Mouse (Mus musculus) adrenal gland, postnatal 14 days (tissue): ENCODE data around the gene 1700008O03Rik. TPM values are rescaled to one million over a fixed set of nuclear protein-coding genes. Genes with fewer than 3 reads are reported as not detected.

Experiments used
- DNase-seq: peaks from one replicate; pipeline ENCODE4 v3.0.0; 2021; ENCODE audit warnings: mixed read lengths
- long read RNA-seq, 2 experiments: library from polyadenylated mRNA; stranded (forward); transcript quantifications; one replicate each; pipeline ENCODE4 v2.0.0; 2021
- total RNA-seq: library from RNA; stranded (reverse); gene quantifications from 2 replicates; pipeline ENCODE4 v1.2.3, GENCODE M21; 2021

1700008O03Rik gene
- 0.59 and 0.71 TPM in 2 replicates for total RNA-seq
- long read RNA-seq, experiment 1, result 0 reads
- long read RNA-seq, experiment 2, result 0 reads

DNA sequence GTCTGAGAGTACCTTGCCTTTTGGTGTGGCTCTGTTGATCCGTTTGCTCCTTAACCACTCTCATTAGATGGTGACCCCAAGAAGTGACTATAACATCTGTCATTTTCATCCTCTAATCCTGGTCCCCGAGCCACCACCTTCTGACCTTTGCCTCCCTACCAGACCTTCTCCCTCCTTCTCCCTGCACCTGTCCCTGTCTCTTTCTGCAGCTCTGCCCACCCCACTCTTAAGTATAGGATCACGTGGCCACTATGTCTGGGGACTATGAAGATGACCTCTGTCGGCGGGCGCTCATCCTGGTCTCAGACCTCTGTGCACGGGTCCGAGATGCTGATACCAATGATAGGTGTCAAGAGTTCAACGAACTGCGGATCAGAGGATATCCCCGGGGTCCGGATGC is at the start of gene 1700008O03Rik:
TSS of gene 1700008O03Rik (minus strand) at position 101 of the 400 bp plus-strand sequence.
- DNase-seq, result no peak

DNA sequence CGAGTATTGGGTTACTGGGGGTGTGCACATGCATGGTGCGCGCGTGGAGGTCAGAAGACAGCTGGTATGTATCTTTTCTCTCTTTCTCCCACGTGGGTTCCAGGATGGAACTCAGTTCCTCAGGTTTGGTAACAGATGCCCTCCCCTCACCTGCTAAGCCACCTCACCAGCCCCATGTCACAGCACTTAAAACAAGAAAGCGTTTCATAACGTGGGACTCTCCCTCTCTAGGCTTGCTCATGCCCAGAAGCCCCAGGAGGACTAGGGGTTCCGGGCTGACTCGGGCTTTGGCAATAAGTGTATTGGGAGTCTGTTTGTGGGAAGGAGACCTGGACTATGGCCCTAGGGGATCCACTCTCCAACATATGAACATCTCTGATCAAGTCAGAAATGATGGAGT is 48.5 kb upstream of the 1700008O03Rik start:
- no peak for DNase-seq

DNA sequence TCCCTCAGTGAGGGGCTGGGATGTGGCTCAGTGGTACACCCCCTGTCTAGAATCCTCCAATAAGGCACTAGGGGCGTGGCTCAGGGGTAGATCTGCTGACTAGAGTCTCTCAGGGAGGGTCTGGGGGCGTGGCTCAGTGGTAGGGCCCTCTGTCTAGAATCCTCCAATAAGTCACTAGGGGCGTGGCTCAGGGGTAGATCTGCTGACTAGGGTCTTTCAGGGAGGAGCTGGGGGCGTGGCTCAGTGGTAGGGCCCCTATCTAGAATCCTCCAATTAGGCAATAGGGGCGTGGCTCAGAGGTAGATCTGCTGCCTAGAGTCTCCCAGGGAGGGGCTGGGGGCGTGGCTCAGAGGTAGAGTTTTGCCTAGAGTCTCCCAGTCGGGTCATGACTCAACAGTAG is 47.8 kb upstream of the 1700008O03Rik start:
- peak; percentile 15 for DNase-seq

DNA sequence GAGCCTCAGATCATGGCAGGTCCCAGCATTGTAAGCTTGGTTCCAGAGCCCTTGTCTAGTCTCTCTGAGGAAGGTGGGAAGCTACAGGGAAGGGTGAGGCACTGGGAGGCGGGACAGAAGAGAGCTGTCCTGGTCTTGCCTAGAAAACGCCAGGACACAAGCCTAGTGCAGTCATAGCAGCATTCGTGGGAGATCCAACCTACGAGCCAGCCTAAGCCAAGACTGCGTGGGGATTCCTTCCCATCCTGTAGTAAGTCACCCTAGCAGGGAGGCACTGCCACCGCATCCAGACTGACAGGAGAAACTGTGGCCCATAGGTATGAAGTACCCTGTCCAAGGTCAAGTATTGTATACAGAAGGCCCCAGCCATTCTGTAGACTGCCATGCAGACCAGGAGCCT is 46.9 kb upstream of the 1700008O03Rik start:
- no peak for DNase-seq

DNA sequence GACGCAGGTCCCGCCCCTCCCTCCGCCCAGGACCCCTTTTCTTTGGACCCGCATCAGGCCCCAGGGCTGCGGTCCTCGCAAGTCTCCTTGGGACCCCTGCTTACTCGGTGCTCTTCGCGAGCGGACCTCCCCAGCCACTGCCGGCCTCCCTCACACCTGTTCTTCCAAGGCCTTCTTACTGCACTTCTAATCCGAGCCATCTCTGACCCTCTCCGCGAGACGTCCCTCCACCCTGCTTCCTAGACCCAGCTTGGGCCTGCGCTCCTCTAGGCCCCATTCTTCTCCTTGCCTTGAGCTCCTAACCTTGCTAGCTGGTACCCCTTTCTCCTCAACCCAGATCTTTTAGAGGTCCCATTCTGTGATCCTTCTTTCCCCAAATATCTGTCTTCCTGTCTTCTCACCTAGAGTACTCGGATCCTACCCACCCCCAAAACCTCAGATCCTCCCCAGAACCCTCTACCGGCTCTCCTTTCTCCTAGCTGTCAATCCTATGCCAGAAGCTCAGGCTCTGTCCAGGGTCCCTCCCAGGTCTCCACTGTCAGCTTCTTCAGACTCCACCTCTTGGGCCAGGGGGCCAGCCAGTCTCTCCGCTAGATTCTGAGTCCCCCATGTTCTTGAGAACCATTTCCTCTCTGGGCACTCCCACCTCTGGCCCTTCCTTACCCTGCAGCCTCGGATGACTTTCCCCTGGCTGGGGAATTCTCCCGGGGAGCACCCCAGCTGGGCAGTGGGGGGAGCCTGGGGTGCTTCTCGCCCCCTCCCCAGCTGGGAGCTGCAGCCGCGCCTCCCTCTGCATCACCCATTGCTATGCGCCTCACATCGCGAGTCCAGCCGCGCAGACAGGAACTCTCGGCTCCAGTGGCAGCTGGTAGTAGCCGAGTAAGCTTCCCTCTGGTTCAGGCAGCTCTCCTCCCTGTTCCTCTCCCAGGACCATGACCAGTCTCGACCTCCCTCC is 44.2 kb upstream of the 1700008O03Rik start:
- DNase-seq, result no peak

DNA sequence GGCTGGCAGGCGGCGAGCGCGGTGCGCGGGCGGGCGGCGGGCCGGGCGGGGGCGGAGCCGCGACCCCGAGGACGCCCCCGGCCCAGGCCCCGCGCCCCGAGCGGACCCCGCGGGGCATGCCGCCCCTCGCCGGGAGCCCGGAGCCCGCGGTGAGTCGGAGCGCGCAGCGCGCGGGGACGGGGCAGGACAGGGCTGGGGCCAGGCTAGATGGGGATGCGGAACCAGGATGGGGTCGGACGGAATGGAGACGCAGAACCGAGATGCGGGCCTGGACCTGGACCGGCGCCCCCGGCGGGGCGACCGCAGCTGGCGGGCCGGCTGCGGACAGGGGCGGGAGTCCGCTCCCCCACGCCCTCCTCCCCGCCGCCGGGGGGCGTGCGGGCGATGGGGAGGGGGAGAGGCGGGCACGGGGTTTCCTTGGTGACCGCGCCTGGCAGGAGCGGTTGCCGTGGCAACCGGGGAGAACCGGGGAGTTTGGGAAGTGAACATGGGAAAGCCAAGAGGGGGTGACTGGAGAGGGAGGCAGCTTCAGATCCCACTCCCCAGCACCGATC is 43.4 kb upstream of the 1700008O03Rik start, which contains the start of gene Lrrc4b:
TSS of gene Lrrc4b (plus strand) at position 51 of the 554 bp plus-strand sequence.
- DNase-seq, result peak; percentile 17

DNA sequence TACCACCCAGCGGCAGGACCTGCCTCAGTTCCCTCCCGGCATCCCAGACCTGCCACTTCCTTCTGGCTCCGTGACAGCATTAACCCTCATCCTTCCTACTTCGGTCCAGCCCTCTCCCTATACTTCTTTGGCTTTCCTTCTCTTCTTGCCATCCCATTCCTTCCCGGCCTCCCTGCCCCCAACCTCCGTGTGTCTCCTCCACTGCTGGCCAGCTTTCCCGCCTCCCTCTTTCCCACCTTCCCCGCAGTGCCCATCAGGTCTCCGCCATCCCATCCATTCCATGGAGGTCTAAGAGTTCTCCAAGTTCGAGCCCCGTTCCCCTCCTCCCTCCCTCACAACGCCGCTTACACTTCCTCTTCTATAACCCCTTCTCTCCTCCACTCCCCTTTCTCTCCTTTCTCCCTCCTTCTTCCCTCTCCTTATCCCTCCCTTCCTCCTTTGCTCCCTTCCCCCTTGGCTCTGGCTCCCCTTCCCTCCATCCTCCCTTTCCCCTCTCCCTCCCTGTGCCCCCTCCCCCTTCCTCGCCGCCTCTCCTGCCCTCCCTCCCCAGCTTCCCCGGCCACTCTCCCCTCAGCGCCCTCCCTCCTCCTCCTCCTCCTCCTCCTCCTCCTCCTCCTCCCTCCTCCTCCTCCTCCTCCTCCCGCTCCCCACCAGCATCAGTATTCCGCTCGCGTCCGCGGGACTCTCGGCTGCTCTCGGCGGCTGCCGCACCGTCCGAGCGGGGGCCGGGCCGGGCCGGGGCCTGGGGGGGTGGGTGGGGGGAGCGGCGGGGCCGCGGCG is 42.7 kb upstream of the 1700008O03Rik start:
- peak; percentile 11 for DNase-seq

DNA sequence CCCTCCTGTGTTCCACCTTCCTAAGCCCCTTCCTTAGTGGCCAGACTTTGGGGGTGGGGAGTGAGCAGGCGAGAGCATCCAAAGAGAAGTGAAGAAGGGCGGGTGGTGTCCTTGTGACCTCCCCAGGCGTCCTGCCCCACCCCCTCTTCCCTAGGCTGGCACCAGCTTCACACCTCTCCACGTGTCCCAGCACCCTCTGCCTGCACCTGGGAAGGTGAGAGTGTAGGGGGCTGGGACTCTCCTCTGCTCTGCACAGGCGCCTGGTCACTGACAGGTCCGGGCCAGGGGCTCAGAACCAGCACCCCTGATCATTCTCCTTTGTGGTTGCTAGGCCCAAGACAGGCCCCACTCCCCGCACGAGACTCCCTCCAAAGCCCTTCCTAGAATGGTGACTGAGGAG is 42.0 kb upstream of the 1700008O03Rik start:
- DNase-seq, result no peak

DNA sequence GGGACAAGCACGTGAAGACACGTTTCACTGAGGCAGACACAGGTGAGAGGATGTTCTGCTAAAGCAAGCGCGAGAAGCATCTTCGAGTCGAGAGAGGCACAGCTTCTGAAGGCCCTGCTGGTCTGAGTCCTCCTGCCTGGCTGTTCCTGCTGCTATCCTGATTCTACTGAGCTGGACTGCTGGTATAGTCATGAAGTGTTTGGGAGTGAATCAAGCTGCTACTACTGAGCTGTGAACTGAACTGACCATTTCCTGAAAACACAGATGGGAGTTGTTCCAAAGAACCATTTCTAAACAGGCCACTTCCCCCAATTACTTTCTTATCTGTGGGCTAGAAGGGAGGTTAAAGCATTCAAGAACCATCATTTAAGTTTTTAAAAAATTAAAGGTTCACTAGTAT is 27.7 kb upstream of the 1700008O03Rik start:
- DNase-seq, result no peak

DNA sequence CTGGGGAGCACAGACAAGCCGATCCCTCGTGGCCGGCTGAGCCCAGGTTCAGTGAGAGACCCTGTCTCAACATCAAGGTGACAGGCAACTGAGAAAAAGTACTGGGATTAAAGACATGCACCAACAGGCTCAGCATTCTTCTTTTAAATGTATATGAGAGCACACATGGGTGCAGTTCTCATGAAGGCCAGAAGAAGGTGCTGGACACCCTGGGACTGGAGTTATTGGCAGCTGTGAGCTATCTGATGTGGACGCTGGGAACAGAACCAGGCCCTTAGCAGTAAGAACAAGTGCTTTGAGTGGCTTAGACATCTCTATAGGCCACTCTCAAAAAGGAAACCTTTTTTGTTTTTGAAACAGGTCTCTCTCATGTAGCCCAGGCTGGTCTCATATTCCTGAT is 25.5 kb upstream of the 1700008O03Rik start:
- DNase-seq, result no peak

DNA sequence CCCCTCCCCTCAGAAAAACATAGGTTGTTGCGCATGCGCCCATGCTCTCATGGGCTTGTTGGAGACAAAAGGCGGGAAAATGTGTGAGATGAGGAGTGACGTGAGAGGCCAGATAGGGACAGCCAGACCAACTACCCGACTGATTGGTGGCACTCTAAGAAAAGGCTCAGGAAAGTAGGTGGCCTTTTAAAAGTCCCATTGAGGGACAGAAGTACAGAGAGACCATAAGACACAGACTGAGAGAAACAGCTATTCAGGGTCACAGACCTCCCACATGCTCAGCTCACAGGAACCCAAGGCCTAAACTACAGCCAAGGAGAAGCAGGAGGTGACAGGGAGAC is 20.4 kb upstream of the 1700008O03Rik start:
- no peak for DNase-seq

DNA sequence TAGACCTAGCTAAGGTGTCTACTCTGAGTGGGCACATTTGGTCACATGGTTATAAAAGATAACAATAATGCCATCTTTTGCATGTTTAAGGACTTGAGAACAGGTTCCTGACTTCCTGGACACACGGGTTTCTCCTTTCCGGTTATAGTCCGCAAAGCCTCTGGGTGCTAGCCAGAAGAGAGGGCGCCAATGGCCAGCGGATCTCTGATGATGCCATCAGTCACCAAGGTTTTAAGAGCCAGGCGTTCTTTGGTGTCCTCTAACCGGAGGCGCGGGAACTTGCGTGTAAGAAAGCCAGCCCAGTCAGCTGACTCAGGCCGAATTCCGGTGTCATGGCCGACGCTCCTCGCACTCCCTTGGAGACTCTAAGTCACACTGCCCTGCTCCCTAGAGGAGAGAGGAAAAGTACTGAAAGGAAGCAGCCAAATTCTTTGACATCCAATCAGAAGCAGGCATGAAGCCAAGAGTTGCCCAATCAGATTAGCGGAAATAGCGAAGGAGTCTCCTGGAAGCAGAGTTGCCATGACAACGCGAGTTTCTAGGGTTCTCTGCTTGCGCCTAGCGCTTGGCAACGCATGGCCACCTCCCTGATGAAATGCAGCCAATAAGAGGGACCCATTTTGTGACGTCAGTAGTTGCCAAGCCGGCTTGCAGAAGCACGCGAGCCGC is 19.9 kb upstream of the 1700008O03Rik start:
- DNase-seq, result peak; percentile 95

DNA sequence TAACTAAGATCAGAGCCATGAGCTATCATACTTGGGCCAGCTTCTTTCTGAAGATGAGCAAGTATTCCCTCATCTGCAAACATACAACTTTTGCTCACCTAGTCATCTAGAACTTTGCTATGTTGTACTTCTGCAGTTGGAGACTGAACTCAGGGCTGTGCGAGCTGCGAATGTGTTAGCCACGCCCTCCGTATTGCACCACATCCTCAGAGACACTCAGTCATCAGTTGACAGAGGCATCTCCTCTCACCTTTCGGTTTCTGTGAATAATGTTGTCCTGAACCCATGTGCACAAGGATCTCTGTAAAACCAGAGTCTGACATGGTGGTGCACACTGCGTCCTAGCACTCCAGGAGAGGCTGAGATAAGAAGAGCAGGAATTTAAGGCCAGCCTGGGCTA is 16.1 kb upstream of the 1700008O03Rik start:
- no peak for DNase-seq

DNA sequence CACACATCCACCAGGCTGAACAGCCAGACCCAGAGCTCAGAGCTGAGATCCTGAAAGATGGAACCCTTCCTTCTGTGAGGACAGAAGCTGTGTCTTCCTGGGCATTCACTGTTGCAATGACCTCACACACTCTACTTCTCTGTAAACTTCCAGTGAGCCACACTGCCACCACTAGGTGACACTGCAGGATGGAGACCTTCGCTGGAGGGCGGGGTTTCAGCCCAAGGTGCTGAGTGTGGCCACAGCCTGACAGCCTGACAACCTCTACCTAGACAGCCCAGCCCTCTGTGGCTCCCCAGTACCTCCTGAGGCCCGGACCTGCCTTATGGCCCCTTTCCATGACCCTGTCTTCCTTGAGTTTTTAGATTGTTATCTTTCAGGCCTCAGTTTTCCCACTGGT is 12.9 kb upstream of the 1700008O03Rik start:
- DNase-seq, result peak; percentile 73

DNA sequence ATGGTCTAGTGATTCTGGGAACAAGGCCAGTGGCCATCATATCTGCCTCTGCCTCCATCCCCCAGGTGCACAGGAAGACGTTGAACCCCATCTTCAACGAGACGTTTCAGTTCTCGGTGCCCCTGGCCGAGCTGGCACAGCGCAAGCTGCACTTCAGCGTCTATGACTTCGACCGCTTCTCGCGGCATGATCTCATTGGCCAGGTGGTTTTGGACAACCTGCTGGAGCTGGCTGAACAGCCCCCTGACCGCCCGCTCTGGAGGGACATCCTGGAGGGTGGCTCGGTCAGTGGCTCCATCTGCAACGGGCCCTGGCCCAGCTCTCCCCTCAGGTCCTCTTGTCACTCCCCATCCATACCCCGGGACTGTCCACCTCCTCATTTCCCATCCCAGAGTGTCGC is 7.7 kb upstream of the 1700008O03Rik start:
- no peak for DNase-seq

DNA sequence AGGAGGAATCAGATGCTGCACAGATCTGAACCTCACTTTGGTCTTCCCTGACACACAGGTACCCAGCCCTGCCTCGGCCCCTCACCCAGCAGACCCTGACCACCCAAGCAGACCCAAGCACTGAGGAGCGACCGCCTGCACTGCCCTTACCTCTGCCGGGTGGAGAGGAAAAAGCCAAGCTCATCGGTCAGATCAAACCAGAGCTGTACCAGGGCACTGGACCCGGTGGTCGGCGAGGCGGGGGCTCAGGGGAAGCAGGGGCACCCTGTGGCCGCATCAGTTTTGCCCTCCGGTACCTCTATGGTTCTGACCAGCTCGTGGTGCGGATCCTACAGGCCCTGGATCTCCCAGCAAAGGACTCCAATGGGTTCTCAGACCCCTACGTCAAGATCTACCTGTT is 6.7 kb upstream of the 1700008O03Rik start:
- no peak for DNase-seq

DNA sequence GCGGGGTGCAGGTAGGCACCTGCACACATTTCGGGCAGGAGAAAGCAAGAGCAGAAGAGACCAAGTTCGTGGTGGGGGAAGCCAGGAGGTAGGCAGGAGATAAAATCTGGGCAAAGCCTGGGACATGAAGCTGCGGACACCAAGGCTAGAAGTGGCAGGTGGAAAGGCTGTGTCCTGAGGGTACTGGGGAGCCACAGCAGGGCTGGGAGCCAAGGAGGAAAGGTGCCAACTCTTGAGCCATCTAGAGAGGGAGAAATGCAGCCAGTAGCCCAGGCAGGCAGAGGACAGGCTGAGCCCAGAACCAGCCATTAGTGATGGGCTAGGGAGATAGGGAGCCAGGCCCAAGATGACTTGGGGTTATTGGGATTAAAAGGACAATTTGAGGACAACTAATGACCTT is 6.2 kb upstream of the 1700008O03Rik start:
- peak; percentile 40 for DNase-seq

DNA sequence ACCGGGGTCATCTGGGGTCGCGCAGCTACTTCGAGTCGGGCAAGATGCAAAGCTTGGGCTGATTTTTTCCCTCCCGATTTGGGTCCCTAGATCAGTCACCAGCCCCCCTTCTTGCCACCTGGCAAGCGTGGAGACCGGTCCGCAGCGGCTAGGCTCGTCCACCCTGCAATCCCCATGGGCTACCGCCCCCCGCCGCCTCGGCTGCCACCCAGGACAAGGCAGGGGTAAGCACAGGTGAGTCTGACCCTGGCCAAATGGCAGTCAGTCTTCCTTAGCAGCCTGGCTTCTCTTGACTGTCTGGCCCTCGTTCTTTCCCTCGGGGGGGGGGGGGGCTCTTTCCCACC is 932 bp downstream of the 1700008O03Rik start:
- DNase-seq, result no peak

DNA sequence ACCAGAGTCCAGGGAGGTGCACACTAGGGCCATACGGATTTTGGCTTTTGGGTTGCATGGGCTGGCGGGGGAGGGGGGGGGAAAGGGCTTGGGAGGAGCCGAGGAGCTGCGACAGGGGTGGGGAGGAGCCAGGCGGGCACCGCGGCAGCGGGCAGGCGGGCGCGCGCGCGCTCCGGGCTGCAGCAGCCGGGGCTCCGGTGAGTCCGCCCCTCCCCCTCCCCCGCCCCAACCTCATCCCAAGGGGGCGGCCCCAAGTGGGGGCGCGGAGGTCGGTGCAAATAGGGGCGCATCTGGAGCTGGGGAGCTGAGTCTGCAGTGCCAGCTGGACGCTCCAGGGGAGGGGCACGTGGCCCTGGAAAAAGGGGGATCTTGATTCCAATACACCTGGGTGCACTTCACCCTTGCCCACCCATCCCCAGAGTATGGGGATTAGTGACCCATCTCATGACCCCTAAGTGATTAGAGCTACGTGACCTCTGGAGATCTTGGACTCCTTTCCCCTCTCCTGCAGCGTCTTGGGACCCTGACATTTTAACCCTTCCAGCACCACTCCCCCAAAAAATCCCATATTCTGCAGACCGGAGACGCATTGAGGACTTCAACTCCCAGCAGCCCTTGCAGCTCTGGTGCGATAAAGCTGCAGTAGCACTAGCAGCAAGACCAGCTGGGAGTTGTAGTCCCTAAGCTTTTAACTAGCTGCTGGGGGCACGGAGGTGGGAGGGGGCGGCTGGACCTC is 1.5 kb downstream of the 1700008O03Rik start, which contains the start of gene Syt3:
TSS of gene Syt3 (plus strand) at position 123 of the 736 bp plus-strand sequence.
- peak; percentile 73 for DNase-seq

DNA sequence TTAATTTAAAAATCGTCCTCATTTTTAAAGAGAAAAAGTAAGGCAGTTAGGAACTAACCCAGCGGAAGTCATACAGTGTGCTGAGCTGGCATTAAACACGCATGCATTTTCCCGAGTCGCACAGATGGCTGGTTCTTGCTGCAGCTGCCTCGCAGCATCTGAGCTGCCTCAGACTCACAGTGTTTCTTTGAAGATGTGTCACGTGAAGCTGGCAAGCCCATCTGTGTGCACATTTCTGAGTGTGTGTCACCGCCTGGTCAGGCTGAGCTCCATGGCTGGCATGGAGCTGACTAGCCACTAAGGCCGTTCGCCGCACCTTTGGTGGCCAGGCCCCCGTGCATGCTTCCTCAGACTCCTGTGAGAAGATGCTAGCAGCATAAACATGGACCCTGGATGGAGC is 3.1 kb downstream of the 1700008O03Rik start:
- DNase-seq, result no peak

DNA sequence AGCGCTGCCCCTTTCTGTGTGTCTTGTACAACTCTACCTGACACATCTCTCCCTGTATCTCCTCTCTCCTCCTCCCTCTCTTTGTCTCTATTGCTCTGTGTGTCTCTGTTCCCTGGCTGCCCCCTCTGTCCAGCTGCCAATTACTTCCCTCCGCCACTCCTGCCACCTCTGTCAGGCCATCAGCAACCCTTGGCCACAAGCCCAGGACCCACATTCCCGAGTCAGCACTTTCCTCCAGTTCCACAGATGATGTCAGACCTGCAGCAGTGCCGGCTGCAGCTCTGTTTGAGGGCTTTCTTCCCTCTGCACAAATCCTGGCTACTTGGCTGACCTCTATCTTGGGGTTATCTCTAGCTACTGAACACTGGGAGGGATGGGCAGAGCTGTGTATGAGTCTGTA is 7.3 kb downstream of the 1700008O03Rik start:
- peak; percentile 50 for DNase-seq

DNA sequence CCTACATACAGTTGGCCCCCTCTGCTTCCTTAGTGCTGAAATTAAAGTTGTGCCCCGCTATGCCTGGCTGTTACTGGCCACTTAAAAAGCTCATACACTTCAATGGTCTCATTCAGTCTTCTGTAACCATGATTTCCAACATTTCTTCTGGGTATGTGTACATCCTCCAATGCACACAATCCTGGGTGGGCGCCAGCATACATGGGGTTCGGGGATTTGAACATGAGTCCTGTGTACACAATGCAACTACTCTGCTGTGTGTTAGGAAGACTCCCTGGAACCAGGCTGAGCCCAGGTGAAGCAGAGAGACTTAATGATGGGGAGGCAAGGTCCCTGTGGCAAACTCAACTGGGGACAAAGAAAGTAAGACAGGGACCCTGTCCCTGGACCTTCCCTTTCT is 9.8 kb downstream of the 1700008O03Rik start:
- DNase-seq, result no peak
